Mouse (Mus musculus): ENCODE results near the gene Vrk3. TPM values are rescaled to one million over a fixed set of nuclear protein-coding genes. Genes with fewer than 3 reads are reported as not detected.
"Not testable (repeated sequence)": the region's sequence is repeated elsewhere in the genome, so short reads cannot be mapped to it uniquely, and the experiment has no call there.

Gene Vrk3
- total and polyA plus RNA-seq, 2 experiments from 2014 or later: 18.7 to 31.1 TPM

GRCm38 (mm10) chr7:44733723-44734122 lies 14.5 kb upstream of the Vrk3 start:
- no peak for TF ChIP-seq CTCF (IDR thresholded peaks at IDR 0.05; ENCODE audit: low read depth)
- peaks cover 19% of the 10 kb centered on the region; the same call in 1 of the 2 replicates for H3K36me3 ChIP-seq (ENCODE audit: insufficient read depth)
- H3K9me3 ChIP-seq (ENCODE audit: low read length): no peaks in the 10 kb centered on the region
- H3K4me2 ChIP-seq (ENCODE audit: low read depth): no peak overlapping the region
- ATAC-seq (no peak), DNase-seq (no peak)
- 94% methylated on average over 9 of the region's 9 CpGs for WGBS
- no peak overlapping the region for H3K27ac ChIP-seq (ENCODE audit: low read depth, low read length)
- H3K27me3 ChIP-seq (ENCODE audit: insufficient read depth, low read length): no peaks in the 10 kb centered on the region
- H3K4me1 ChIP-seq (ENCODE audit: insufficient read depth): no peaks in the 10 kb centered on the region
- no peak overlapping the region for H3K9ac ChIP-seq
- H3K4me3 ChIP-seq (ENCODE audit: low read depth, low read length): no peak overlapping the region

- H3K9ac ChIP-seq: no peak overlapping the region
- H3K27me3 ChIP-seq (ENCODE audit: insufficient read depth, low read length): no peaks in the 10 kb centered on the region
- no peak for TF ChIP-seq CTCF (IDR thresholded peaks at IDR 0.05; ENCODE audit: low read depth)
- H3K36me3 ChIP-seq (ENCODE audit: insufficient read depth): 0 out of 2 replicates have a peak, but pooled peaks cover 3% of the 10 kb centered on the region
- no peaks in the 10 kb centered on the region for H3K9me3 ChIP-seq (ENCODE audit: low read length)
- no peak for DNase-seq
- no peaks in the 10 kb centered on the region for H3K4me1 ChIP-seq (ENCODE audit: insufficient read depth)
- ATAC-seq: no peak
- 84% methylated on average over 8 of the region's 8 CpGs for WGBS
- H3K4me2 ChIP-seq (ENCODE audit: low read depth): no peak overlapping the region
- H3K27ac ChIP-seq (ENCODE audit: low read depth, low read length): no peak overlapping the region
- H3K4me3 ChIP-seq (ENCODE audit: low read depth, low read length): no peak overlapping the region
Measured at GRCm38 (mm10) chr7:44741361-44741760, 6.9 kb upstream of the Vrk3 start.

- Histone ChIP-seq H3K4me2 (ENCODE audit: low read depth) (peak overlapping the region; percentile 56), H3K9ac (peak overlapping the region; percentile 52), H3K4me3 (ENCODE audit: low read depth, low read length) (peak overlapping the region; percentile 42), H3K27ac (ENCODE audit: low read depth, low read length) (peak overlapping the region; percentile 64; the same call in 1 of the 2 replicates), H3K9me3 (ENCODE audit: low read length) (no peaks in the 10 kb centered on the region), H3K4me1 (ENCODE audit: insufficient read depth) (peaks cover 3% of the 10 kb centered on the region; the same call in 1 of the 2 replicates), H3K36me3 (ENCODE audit: insufficient read depth) (no peaks in the 10 kb centered on the region), H3K27me3 (ENCODE audit: insufficient read depth, low read length) (no peaks in the 10 kb centered on the region)
- DNase-seq (peak; percentile 4), ATAC-seq (no peak)
- no peak for TF ChIP-seq CTCF (IDR thresholded peaks at IDR 0.05; ENCODE audit: low read depth)
- 23% methylated on average over 9 of the region's 9 CpGs for WGBS
Measured at GRCm38 (mm10) chr7:44744270-44744669, 3.9 kb upstream of the Vrk3 start.

- peak overlapping the region; percentile 56 for H3K4me2 ChIP-seq (ENCODE audit: low read depth)
- no peaks in the 10 kb centered on the region for H3K9me3 ChIP-seq (ENCODE audit: low read length)
- peaks cover 4% of the 10 kb centered on the region; the same call in 1 of the 2 replicates for H3K4me1 ChIP-seq (ENCODE audit: insufficient read depth)
- H3K27ac ChIP-seq (ENCODE audit: low read depth, low read length): peak overlapping the region; percentile 64
- no peaks in the 10 kb centered on the region for H3K36me3 ChIP-seq (ENCODE audit: insufficient read depth)
- peak; percentile 87 for TF ChIP-seq CTCF (IDR thresholded peaks at IDR 0.05; ENCODE audit: low read depth)
- ATAC-seq (peak; percentile 86), DNase-seq (peak; percentile 89)
- peak overlapping the region; percentile 42 for H3K4me3 ChIP-seq (ENCODE audit: low read depth, low read length)
- no peaks in the 10 kb centered on the region for H3K27me3 ChIP-seq (ENCODE audit: insufficient read depth, low read length)
- H3K9ac ChIP-seq: peak overlapping the region; percentile 52
- 2% methylated on average over 18 of the region's 18 CpGs for WGBS
Measured at GRCm38 (mm10) chr7:44745076-44745475, 3.1 kb upstream of the Vrk3 start.

- no peak for ATAC-seq
- no peak overlapping the region for H3K9ac ChIP-seq
- no peaks in the 10 kb centered on the region for H3K9me3 ChIP-seq (ENCODE audit: low read length)
- no peaks in the 10 kb centered on the region for H3K27me3 ChIP-seq (ENCODE audit: insufficient read depth, low read length)
- no peak overlapping the region for H3K4me2 ChIP-seq (ENCODE audit: low read depth)
- DNase-seq: no peak
- 68% methylated on average over 4 of the region's 4 CpGs for WGBS
- H3K4me1 ChIP-seq (ENCODE audit: insufficient read depth): peaks cover 4% of the 10 kb centered on the region; the same call in 1 of the 2 replicates
- no peak overlapping the region for H3K4me3 ChIP-seq (ENCODE audit: low read depth, low read length)
- no peak for TF ChIP-seq CTCF (IDR thresholded peaks at IDR 0.05; ENCODE audit: low read depth)
- H3K36me3 ChIP-seq (ENCODE audit: insufficient read depth): 0 out of 2 replicates have a peak, but pooled peaks cover under 1% of the 10 kb centered on the region
- H3K27ac ChIP-seq (ENCODE audit: low read depth, low read length): no peak overlapping the region
Measured at GRCm38 (mm10) chr7:44747115-44747514, 1.1 kb upstream of the Vrk3 start.

GRCm38 (mm10) chr7:44750950-44751349 lies 2.7 kb downstream of the Vrk3 start, which contains the start of gene Zfp473:
TSS of gene Zfp473 (minus strand) at chr7:44751050.
- not testable (repeated sequence) for H3K27me3 ChIP-seq (ENCODE audit: insufficient read depth, low read length); H3K4me2 ChIP-seq (ENCODE audit: low read depth); ATAC-seq; H3K4me3 ChIP-seq (ENCODE audit: low read depth, low read length); H3K27ac ChIP-seq (ENCODE audit: low read depth, low read length); H3K9me3 ChIP-seq (ENCODE audit: low read length); H3K9ac ChIP-seq; DNase-seq; H3K4me1 ChIP-seq (ENCODE audit: insufficient read depth)
- WGBS: 92% methylated on average over 1 of the region's 1 CpGs
- H3K36me3 ChIP-seq (ENCODE audit: insufficient read depth): peaks cover 34% of the 10 kb centered on the region

GRCm38 (mm10) chr7:44757164-44757563 lies 9.0 kb downstream of the Vrk3 start:
- no peak for TF ChIP-seq CTCF (IDR thresholded peaks at IDR 0.05; ENCODE audit: low read depth)
- Histone ChIP-seq H3K9me3 (ENCODE audit: low read length) (no peaks in the 10 kb centered on the region), H3K27me3 (ENCODE audit: insufficient read depth, low read length) (no peaks in the 10 kb centered on the region), H3K4me2 (ENCODE audit: low read depth) (no peak overlapping the region), H3K9ac (no peak overlapping the region), H3K4me3 (ENCODE audit: low read depth, low read length) (no peak overlapping the region), H3K36me3 (ENCODE audit: insufficient read depth) (peaks cover 76% of the 10 kb centered on the region), H3K4me1 (ENCODE audit: insufficient read depth) (no peaks in the 10 kb centered on the region), H3K27ac (ENCODE audit: low read depth, low read length) (no peak overlapping the region)
- no peak for ATAC-seq
- DNase-seq: no peak
- 89% methylated on average over 2 of the region's 2 CpGs for WGBS
